Mouse (Mus musculus) forebrain, embryonic 10.5 days (tissue): ENCODE data around the gene Wdr62. TPM values are rescaled to one million over a fixed set of nuclear protein-coding genes. Genes with fewer than 3 reads are reported as not detected.

Experiments used
- DNase-seq: peaks from one replicate; pipeline ENCODE4 v3.0.0-alpha.2; 2017; ENCODE audit warnings: low spot score; ENCODE audit errors: extremely low spot score
- H3K27ac ChIP-seq: fragments of 300-500 bp; sonication (generic); 2 replicates; pipeline ENCODE4 v1.5.1; 2016; ENCODE audit warnings: mild to moderate bottlenecking
- H3K27me3 ChIP-seq: fragments of 300-500 bp; sonication (generic); 2 replicates; pipeline ENCODE4 v1.6.1; 2016; ENCODE audit warnings: mild to moderate bottlenecking; ENCODE audit not compliant: poor library complexity, severe bottlenecking
- H3K36me3 ChIP-seq: fragments of 300-500 bp; sonication (generic); replicated peaks from 2 replicates; pipeline ENCODE4 v1.6.1; 2016; ENCODE audit warnings: mild to moderate bottlenecking, moderate library complexity
- H3K4me1 ChIP-seq: fragments of 300-500 bp; sonication (generic); 2 replicates; pipeline ENCODE4 v1.6.1; 2016
- H3K4me3 ChIP-seq: fragments of 300-500 bp; sonication (generic); 2 replicates; pipeline ENCODE4 v1.5.1; 2016; ENCODE audit warnings: mild to moderate bottlenecking, moderate library complexity
- H3K9me3 ChIP-seq: fragments of 300-500 bp; sonication (generic); 2 replicates; pipeline ENCODE4 v1.6.1; 2016; ENCODE audit warnings: mild to moderate bottlenecking, moderate library complexity
- WGBS: fragments of 180-500 bp; shearing (Covaris S2); methylation state at CpG from one replicate; pipeline ENCODE4 v1.1.7; 2016; 5-methylcytosine and 5-hydroxymethylcytosine counted together
- polyA plus RNA-seq: library from polyadenylated mRNA; unstranded; fragments of >200 nt; fragmentation: Nextera tagmentation; extraction: Ambion mirVana; gene quantifications from 2 replicates; pipeline ENCODE4 v1.2.1, GENCODE M21; 2016

Gene Wdr62
- polyA plus RNA-seq, 1 experiment from 2014 or later: 18.7 TPM

GRCm38 (mm10) chr7:30315559-30316529 is 35.6 kb upstream of the Wdr62 start:
- H3K36me3 ChIP-seq: peaks cover 57% of the 10 kb centered on the region
- no peak for DNase-seq
- H3K27ac ChIP-seq: peak overlapping the region; percentile 81; the same call in 1 of the 2 replicates
- no peaks in the 10 kb centered on the region for H3K27me3 ChIP-seq
- H3K4me1 ChIP-seq: peaks cover 27% of the 10 kb centered on the region
- peak overlapping the region; percentile 59 for H3K4me3 ChIP-seq
- WGBS: 82% methylated on average over 13 of the region's 13 CpGs
- H3K9me3 ChIP-seq: no peaks in the 10 kb centered on the region

DNA sequence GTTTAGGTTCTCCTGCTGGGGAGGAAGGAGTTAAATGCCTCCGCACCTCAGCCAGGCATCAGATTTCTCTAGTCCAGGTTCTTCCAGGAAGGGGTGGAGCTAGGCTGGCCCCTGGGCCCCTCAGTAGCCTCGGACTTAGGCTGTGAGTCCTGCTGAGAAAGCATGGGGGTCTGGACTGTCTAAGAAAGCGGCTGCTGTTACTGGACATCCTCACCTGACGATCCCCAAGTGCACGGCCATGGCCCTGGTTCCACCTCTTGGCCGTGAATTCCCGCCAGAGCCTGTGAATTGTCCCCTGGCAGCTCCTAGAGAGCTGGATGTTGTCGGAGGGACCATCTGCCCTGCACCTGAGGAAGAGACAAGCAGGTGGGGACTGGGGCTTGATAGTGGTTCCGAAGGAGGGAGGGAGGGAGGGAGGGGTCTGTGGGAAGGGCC is 34.5 kb upstream of the Wdr62 start, which contains the start of gene Syne4:
Gene Syne4, plus strand, starts transcription at position 87 of the 435 bp plus-strand sequence.
- WGBS: 2% methylated on average over 9 of the region's 9 CpGs
- peaks cover 61% of the 10 kb centered on the region for H3K36me3 ChIP-seq

GRCm38 (mm10) chr7:30313666-30314320 is 33.6 kb upstream of the Wdr62 start:
- Histone ChIP-seq H3K4me3 (no peak overlapping the region; the same call in 1 of the 2 replicates), H3K4me1 (peaks cover 39% of the 10 kb centered on the region), H3K36me3 (peaks cover 53% of the 10 kb centered on the region), H3K9me3 (no peaks in the 10 kb centered on the region), H3K27ac (no peak overlapping the region), H3K27me3 (no peaks in the 10 kb centered on the region)
- no peak for DNase-seq
- 52% methylated on average over 27 of the region's 27 CpGs for WGBS

More for the DNA sequence above, 34.5 kb upstream of the Wdr62 start, which contains the start of gene Syne4:
- DNase-seq: peak; percentile 60
- H3K4me3 ChIP-seq: peak within 1 kb of the TSS; percentile 59
- peak within 1 kb of the TSS; percentile 81 for H3K27ac ChIP-seq
- no peaks in the 10 kb centered on the region for H3K9me3 ChIP-seq
- H3K4me1 ChIP-seq: peaks cover 31% of the 10 kb centered on the region
- no peaks in the 10 kb centered on the region for H3K27me3 ChIP-seq

DNA sequence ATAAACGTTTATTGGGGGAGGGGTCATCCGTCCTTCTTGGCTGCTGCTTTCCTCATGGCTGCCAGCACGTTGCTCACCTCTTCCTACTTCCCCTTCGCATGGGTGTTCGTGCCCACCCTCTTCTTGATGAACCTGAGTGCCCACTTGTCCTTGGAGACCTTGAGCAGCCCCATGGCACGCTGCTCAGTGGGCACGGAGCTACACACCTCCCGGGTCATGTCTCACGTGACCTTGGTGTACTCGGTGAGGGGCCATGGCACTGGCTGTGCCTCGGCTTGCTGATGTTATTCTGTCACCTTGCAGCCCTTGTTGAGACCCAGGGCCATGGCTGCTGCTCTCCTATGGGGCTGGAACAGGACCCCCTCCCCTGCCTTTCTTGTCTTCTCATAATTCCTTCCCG is 29.9 kb upstream of the Wdr62 start:
- Histone ChIP-seq H3K4me3 (0 out of 2 replicates have a peak overlapping the region, but pooled peaks have one; percentile 66), H3K4me1 (peaks cover 43% of the 10 kb centered on the region), H3K9me3 (no peaks in the 10 kb centered on the region), H3K27me3 (no peaks in the 10 kb centered on the region), H3K36me3 (peaks cover 62% of the 10 kb centered on the region), H3K27ac (no peak overlapping the region)
- WGBS: 90% methylated on average over 12 of the region's 12 CpGs
- DNase-seq: no peak

GRCm38 (mm10) chr7:30309395-30310129 is 29.3 kb upstream of the Wdr62 start:
- WGBS: 65% methylated on average over 15 of the region's 15 CpGs
- Histone ChIP-seq H3K27ac (peak overlapping the region; percentile 75), H3K4me3 (peak overlapping the region; percentile 66), H3K36me3 (peaks cover 66% of the 10 kb centered on the region), H3K4me1 (peaks cover 37% of the 10 kb centered on the region), H3K9me3 (no peaks in the 10 kb centered on the region), H3K27me3 (no peaks in the 10 kb centered on the region)
- no peak for DNase-seq

DNA sequence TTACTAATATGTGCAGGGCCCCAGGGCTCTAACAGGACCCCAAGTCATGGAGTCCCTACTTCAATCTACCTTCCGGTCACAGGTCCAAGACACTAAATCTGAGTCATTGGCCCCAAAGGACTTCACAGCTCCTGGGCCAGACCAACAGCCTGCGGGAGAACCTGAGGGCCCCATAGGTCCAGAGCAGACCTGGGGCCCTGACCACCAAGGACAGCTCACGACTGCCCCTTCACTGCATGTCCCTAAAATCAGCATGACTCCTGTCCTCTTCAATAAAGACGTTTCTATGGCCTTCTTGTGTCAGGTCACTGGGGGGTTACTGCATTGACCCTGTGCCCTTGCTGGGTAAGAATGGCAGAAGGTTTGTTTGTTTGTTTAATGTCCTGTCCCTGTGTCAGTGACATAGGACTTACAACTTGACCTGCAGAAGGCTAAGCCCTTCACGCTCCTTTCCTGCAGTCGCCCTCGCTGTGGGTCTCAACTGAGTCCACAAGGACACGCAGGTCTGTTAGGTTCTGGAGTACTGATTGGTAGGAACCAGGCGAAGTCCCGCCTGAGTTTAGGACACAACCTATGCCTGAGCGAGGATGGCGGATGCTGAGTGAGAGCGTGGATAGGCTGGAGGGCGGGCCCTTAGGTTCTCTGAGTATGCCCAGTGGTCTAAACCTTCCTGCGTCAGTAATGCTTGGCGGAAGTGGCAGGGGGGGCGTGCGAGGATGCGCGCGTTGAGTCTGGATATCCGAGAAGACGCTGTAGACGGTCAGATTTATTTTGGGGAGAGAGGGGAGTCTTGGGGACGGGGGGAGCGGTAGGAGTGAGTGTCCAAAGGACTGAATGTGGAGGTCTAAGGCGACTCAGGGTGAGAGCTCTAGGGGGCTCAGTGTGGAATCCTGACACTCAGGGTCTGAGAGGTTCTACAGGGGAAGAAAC is 28.1 kb upstream of the Wdr62 start, which contains the start of gene Alkbh6:
Gene Alkbh6, plus strand, starts transcription at position 642 of the 930 bp plus-strand sequence.
- Histone ChIP-seq H3K9me3 (no peaks in the 10 kb centered on the region), H3K4me3 (peak within 1 kb of the TSS; percentile 66), H3K4me1 (peaks cover 25% of the 10 kb centered on the region), H3K27me3 (no peaks in the 10 kb centered on the region), H3K36me3 (peaks cover 66% of the 10 kb centered on the region), H3K27ac (peak within 1 kb of the TSS; percentile 75)
- WGBS: 4% methylated on average over 27 of the region's 27 CpGs
- DNase-seq: peak; percentile 92

- H3K36me3 ChIP-seq: peaks cover 67% of the 10 kb centered on the region
- WGBS: 93% methylated on average over 16 of the region's 16 CpGs
These were observed 26.0 kb upstream of the Wdr62 start for GRCm38 (mm10) chr7:30306083-30306779.

GRCm38 (mm10) chr7:30300914-30301313 is 20.7 kb upstream of the Wdr62 start:
- Histone ChIP-seq H3K27ac (no peak overlapping the region), H3K4me1 (no peaks in the 10 kb centered on the region), H3K36me3 (peaks cover 90% of the 10 kb centered on the region), H3K4me3 (no peak overlapping the region), H3K27me3 (no peaks in the 10 kb centered on the region), H3K9me3 (no peaks in the 10 kb centered on the region)
- 46% methylated on average over 3 of the region's 3 CpGs for WGBS
- DNase-seq: peak; percentile 34

More at GRCm38 (mm10) chr7:30306083-30306779, 26.0 kb upstream of the Wdr62 start:
- no peak overlapping the region for H3K27ac ChIP-seq
- DNase-seq: no peak
- peaks cover 24% of the 10 kb centered on the region for H3K4me1 ChIP-seq
- no peaks in the 10 kb centered on the region for H3K27me3 ChIP-seq
- H3K9me3 ChIP-seq: no peaks in the 10 kb centered on the region
- H3K4me3 ChIP-seq: no peak overlapping the region

- WGBS: 85% methylated on average over 16 of the region's 16 CpGs
- DNase-seq: no peak
- H3K36me3 ChIP-seq: peaks cover 93% of the 10 kb centered on the region
- peaks cover 7% of the 10 kb centered on the region for H3K4me1 ChIP-seq
- no peak overlapping the region for H3K4me3 ChIP-seq
- H3K9me3 ChIP-seq: no peaks in the 10 kb centered on the region
- no peak overlapping the region for H3K27ac ChIP-seq
- no peaks in the 10 kb centered on the region for H3K27me3 ChIP-seq
These were observed 17.0 kb upstream of the Wdr62 start for GRCm38 (mm10) chr7:30297266-30297665.

DNA sequence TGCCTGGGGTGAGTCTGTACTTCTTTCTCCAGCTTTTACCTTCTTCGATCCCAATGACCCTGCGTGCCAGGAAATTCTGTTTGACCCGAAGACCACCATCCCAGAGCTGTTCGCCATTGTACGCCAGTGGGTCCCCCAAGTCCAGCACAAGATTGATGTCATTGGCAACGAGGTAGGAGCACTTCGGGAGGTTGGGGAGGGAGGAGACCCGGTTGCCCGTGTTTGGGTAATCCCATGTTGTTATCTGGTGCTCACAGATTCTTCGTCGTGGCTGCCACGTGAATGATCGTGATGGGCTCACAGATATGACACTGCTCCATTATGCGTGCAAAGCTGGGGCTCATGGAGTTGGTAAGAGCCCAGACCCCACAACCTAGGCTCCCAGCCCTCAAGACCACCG is 16.6 kb upstream of the Wdr62 start:
- Histone ChIP-seq H3K4me3 (no peak overlapping the region), H3K27ac (no peak overlapping the region), H3K4me1 (peaks cover 12% of the 10 kb centered on the region), H3K9me3 (no peaks in the 10 kb centered on the region), H3K27me3 (no peaks in the 10 kb centered on the region), H3K36me3 (peaks cover 89% of the 10 kb centered on the region)
- 92% methylated on average over 15 of the region's 15 CpGs for WGBS
- no peak for DNase-seq

GRCm38 (mm10) chr7:30295103-30295502 is 14.9 kb upstream of the Wdr62 start:
- Histone ChIP-seq H3K36me3 (peaks cover 74% of the 10 kb centered on the region), H3K27me3 (0 out of 2 replicates have a peak, but pooled peaks cover 3% of the 10 kb centered on the region), H3K27ac (no peak overlapping the region), H3K9me3 (no peaks in the 10 kb centered on the region), H3K4me1 (peaks cover 24% of the 10 kb centered on the region), H3K4me3 (no peak overlapping the region)
- 78% methylated on average over 10 of the region's 10 CpGs for whole genome bisulfite sequencing
- DNase-seq: no peak
